Mouse (Mus musculus): ENCODE measurements around the gene Fxyd2.

DNA sequence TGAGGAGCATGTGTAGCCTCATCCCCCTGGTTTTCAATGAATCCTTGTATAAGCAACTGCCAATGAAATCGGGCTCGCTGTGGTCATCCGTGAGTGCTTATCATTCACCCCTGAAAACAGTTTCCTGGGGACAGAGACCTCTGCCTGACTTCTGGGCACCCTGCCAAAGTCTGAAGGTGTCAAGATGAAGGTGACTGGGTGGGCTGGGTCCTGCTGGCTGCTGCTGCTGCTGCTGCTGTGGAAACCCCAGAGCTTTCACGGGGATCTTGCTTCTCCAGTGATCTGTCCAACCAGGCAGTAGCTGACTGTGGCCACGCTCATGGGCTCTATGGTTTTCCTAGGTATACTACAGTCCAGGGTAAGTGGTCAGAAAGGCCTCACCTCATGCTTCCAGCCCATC is 10.7 kb downstream of the Fxyd2 start:
- TF ChIP-seq CTCF (IDR thresholded peaks at IDR 0.05; ENCODE audit: borderline replicate concordance, insufficient read depth, low read depth, low read length) (no peak), POLR2A (IDR thresholded peaks at IDR 0.05; ENCODE audit: borderline replicate concordance, insufficient read depth, low read length) (no peak)
